Mouse (Mus musculus): ENCODE results near the gene Kcnmb4. TPM values are rescaled to one million over a fixed set of nuclear protein-coding genes. Genes with fewer than 3 reads are reported as not detected.
A peak's percentile ranks its signal among the peaks of the same experiment; 100 is the strongest.

Kcnmb4 gene
- not detected in 2 replicates for polyA plus RNA-seq (2012)

- no peak for TF ChIP-seq GATA1 (IDR thresholded peaks at IDR 0.05; ENCODE audit: low read length)
Measured at GRCm38 (mm10) chr10:116473759-116474549, at the start of gene Kcnmb4. Kcnmb4 (minus strand) TSS chr10:116473878.

DNA sequence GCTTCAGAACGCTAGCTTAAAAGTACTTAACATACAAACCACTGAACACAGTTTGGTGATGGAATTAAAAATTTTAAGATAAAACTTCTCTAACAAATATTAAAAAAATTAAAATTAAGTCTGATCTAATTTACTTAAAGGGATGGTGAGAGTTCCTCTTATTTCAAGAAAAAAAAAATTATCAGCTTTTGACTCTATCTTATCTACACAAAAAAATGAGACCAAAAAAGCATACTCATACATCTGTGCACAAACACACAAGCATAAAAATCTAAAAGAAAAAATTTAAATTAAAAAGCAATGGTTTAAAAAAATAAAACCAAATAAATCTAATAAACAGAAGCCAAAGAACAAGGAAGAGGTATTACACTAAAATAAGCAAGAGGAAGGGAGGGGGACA lies 45.9 kb upstream of the Kcnmb4 start:
- TF ChIP-seq GATA1 (IDR thresholded peaks at IDR 0.05; ENCODE audit: low read length) = no peak

GRCm38 (mm10) chr10:116515590-116515989 lies 41.9 kb upstream of the Kcnmb4 start:
- TF ChIP-seq GATA1 (IDR thresholded peaks at IDR 0.05; ENCODE audit: low read length) = no peak

GRCm38 (mm10) chr10:116515158-116515557 lies 41.5 kb upstream of the Kcnmb4 start:
- no peak for TF ChIP-seq GATA1 (IDR thresholded peaks at IDR 0.05; ENCODE audit: low read length)

- TF ChIP-seq GATA1 (IDR thresholded peaks at IDR 0.05; ENCODE audit: low read length) = no peak
Measured at GRCm38 (mm10) chr10:116513254-116513635, 39.6 kb upstream of the Kcnmb4 start.

- peak; percentile 19 for TF ChIP-seq GATA1 (IDR thresholded peaks at IDR 0.05; ENCODE audit: low read length)
Measured at GRCm38 (mm10) chr10:116512521-116513253, 39.0 kb upstream of the Kcnmb4 start.

DNA sequence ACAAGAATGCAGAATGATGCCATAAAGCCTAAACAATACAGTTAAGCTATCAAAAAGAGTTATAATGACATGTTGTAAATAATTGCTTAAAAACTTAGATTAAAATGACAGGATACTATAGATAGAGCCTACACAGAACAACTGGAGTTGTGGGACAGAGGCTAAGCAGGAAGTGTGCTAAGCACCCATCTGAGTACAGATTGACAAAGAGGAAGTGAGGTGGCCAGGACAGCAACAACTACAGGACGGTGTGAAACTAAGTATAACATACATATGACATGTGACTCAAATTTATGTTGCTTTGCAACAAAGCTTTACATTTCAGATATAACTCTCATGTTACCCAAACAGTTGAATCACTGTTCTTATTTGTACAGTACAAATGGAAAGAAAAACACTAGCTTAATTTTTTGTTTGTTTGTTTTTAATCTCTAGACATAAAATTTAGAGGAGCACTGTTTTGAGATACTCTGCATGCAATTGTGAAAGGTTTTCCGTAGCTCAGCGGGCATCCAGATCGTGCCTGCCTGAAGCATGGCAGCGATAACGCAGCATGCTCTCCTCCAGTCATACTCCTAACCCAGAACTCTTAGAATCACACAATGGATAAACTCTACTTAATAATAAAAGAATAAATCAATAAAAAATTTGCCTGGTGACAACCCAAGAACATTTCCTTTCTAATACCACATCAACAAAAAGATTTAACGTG lies 31.8 kb upstream of the Kcnmb4 start:
- no peak for TF ChIP-seq GATA1 (IDR thresholded peaks at IDR 0.05; ENCODE audit: low read length)

DNA sequence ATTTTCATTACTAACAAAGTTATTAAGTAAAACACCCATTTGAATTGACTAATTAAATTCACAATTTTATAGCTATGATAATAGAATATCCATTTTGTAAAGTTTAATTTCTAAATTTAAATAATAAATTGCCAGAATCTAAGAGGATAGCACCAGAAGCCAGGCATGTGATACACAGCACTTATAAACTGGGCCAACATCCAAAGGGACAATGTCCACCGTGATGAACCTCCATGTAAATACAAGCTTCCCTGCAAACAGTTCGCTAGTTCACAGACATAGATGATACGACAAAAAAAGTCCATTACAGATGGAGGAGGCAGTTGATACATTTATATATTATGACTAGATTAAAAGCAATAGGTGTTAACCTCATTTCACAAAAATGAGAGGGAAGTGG lies 19.1 kb upstream of the Kcnmb4 start:
- no peak for TF ChIP-seq GATA1 (IDR thresholded peaks at IDR 0.05; ENCODE audit: low read length)

DNA sequence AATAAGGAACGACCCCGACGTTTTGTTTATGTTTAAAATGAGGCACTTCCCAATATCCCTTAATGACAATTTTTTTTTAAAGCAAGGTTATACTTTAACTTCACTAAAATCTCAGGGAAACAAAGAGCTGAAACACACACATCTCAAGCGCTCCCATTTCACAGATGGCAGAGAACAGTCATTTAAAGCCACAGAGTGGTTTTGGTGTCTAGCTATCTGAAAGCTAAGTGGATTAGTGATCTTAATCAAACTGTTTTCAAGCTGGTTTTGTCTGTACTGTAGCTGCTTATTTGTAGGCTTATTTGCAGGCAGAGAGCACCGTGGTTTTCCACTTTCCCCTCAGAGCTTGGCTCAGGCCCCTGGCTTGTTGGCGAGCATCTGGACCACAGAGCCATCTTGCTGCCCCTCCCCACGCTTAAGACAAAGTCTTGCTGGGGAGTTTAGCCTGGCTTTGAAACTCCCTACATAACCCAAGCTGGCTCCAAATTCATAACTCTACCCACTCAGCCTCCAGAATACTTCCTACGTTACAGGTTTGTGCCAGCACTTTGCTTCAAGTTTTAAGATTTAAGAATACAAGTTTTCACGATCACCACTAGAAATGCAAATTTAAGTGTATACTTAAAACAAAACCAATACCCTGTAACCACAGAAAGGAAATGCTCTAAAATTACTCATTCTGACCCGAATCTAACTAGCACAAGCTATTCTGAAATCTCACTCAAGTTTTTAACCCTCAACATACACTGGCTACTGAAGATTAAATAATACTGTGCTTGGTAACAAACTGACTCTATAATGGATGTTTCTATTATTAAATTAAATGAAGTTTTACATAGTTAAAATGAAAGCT lies 13.4 kb upstream of the Kcnmb4 start:
- TF ChIP-seq GATA1 (IDR thresholded peaks at IDR 0.05; ENCODE audit: low read length) = no peak

GRCm38 (mm10) chr10:116481917-116482316 lies 8.2 kb upstream of the Kcnmb4 start:
- TF ChIP-seq GATA1 (IDR thresholded peaks at IDR 0.05; ENCODE audit: low read length) = no peak

DNA sequence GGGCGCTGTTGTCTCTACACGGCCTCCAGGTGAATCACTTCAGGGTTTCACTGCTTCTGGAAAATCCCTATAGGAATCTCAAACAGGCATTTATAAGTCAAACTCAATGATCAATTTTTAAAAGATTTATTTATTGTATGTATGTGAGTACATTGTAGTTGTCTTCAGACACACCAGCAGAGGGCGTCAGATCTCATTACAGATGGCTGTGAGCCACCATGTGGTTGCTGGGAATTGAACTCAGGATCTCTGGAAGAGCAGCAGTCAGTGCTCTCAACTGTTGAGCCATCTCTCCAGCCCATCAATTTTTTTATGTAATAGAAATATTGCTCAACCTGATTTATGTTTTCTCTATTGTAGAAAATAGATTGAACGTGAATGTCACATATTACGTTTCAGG lies 7.3 kb upstream of the Kcnmb4 start:
- TF ChIP-seq GATA1 (IDR thresholded peaks at IDR 0.05; ENCODE audit: low read length) = no peak

- TF ChIP-seq GATA1 (IDR thresholded peaks at IDR 0.05; ENCODE audit: low read length) = no peak
Measured at GRCm38 (mm10) chr10:116476559-116476958, 2.9 kb upstream of the Kcnmb4 start.

GRCm38 (mm10) chr10:116475725-116476124 lies 2.0 kb upstream of the Kcnmb4 start:
- no peak for TF ChIP-seq GATA1 (IDR thresholded peaks at IDR 0.05; ENCODE audit: low read length)

GRCm38 (mm10) chr10:116473071-116473758 lies 463 bp downstream of the Kcnmb4 start:
- TF ChIP-seq GATA1 (IDR thresholded peaks at IDR 0.05; ENCODE audit: low read length) = no peak

DNA sequence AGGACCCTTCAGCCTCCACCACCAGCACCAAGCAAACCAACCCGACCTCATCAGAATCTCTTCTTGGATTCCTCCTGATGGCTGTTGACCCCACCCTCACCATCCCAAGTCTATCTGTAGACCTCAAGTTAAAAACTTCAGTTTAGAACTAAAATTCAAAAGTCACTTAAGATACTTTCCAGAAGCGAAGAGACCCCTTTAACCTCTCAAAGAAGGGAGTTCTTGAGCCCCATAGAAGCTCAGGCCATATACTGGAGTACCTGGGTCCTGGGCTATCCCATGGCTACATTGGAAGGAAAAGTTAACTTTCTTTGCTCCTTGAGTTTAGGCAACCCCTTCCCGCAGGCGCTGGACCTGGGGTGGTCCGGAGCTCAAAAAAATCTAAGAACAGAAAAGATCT lies 1.1 kb downstream of the Kcnmb4 start:
- TF ChIP-seq GATA1 (IDR thresholded peaks at IDR 0.05; ENCODE audit: low read length) = no peak
